Mouse (Mus musculus) cerebellum, postnatal 4 days (tissue): ENCODE results near the gene Rpl3l.
"Not testable (repeated sequence)": the region's sequence is repeated elsewhere in the genome, so short reads cannot be mapped to it uniquely, and the experiment has no call there.

ENCODE experiments used
- DNase-seq, 2 experiments: peaks; one replicate each; pipeline ENCODE4 v3.0.0; 2022; ENCODE audit warnings: low spot score in 2 of 2, mixed read lengths in 1 of 2

The Rpl3l gene

GRCm38 (mm10) chr17:24719494-24720222 lies 8.0 kb upstream of the Rpl3l start:
- peak; percentile 91 to 98 for DNase-seq

- DNase-seq = not testable (repeated sequence)
Measured at GRCm38 (mm10) chr17:24720616-24721015, 7.0 kb upstream of the Rpl3l start.

- not testable (repeated sequence) for DNase-seq
Measured at GRCm38 (mm10) chr17:24721383-24721955, 6.2 kb upstream of the Rpl3l start.

GRCm38 (mm10) chr17:24722220-24722924 lies 5.2 kb upstream of the Rpl3l start:
- DNase-seq = no peak

GRCm38 (mm10) chr17:24723122-24723880 lies 4.3 kb upstream of the Rpl3l start:
- DNase-seq = no peak

GRCm38 (mm10) chr17:24723881-24724180 lies 3.8 kb upstream of the Rpl3l start:
- no peak for DNase-seq

GRCm38 (mm10) chr17:24724184-24724583 lies 3.4 kb upstream of the Rpl3l start, which contains the start of gene Ndufb10:
Ndufb10 (minus strand) TSS chr17:24724478.
- peak; percentile 98 for DNase-seq

GRCm38 (mm10) chr17:24725637-24726390 lies 1.8 kb upstream of the Rpl3l start:
- no peak for DNase-seq

GRCm38 (mm10) chr17:24728184-24728583 lies 564 bp downstream of the Rpl3l start:
- no peak for DNase-seq

- DNase-seq = no peak
Measured at GRCm38 (mm10) chr17:24729067-24729466, 1.4 kb downstream of the Rpl3l start.

GRCm38 (mm10) chr17:24730787-24731186 lies 3.2 kb downstream of the Rpl3l start:
- DNase-seq = no peak

GRCm38 (mm10) chr17:24732233-24732935 lies 4.8 kb downstream of the Rpl3l start:
- DNase-seq = no peak

- DNase-seq = no peak
Measured at GRCm38 (mm10) chr17:24733434-24734050, 5.9 kb downstream of the Rpl3l start.

GRCm38 (mm10) chr17:24734513-24734912 lies 6.9 kb downstream of the Rpl3l start:
- no peak for DNase-seq

- DNase-seq = no peak
Measured at GRCm38 (mm10) chr17:24735446-24735845, 7.8 kb downstream of the Rpl3l start.

GRCm38 (mm10) chr17:24736330-24737051 lies 8.9 kb downstream of the Rpl3l start, which contains the start of gene Msrb1:
Msrb1 (plus strand) TSS chr17:24736642.
- peak; percentile 60 to 79 for DNase-seq

GRCm38 (mm10) chr17:24737135-24737810 lies 9.7 kb downstream of the Rpl3l start:
- no peak for DNase-seq

- no peak for DNase-seq
Measured at GRCm38 (mm10) chr17:24738238-24738637, 10.6 kb downstream of the Rpl3l start.

- no peak for DNase-seq
Measured at GRCm38 (mm10) chr17:24739926-24740325, 12.3 kb downstream of the Rpl3l start.
